Mouse (Mus musculus): ENCODE results near the gene Hsh2d. TPM values are rescaled to one million over a fixed set of nuclear protein-coding genes. Genes with fewer than 3 reads are reported as not detected.

Gene Hsh2d
- total RNA-seq (2021) = not detected
- long read RNA-seq, experiment 1 = 0 reads
- long read RNA-seq, experiment 2 = 0 reads

- DNase-seq = no peak
Measured at GRCm38 (mm10) chr8:72189417-72190214, at the start of gene Hsh2d. TSS of gene Hsh2d (plus strand) at chr8:72189638.

- DNase-seq = no peak
Measured at GRCm38 (mm10) chr8:72143256-72143824, 46.1 kb upstream of the Hsh2d start.

GRCm38 (mm10) chr8:72144345-72144975 is 45.0 kb upstream of the Hsh2d start:
- no peak for DNase-seq

GRCm38 (mm10) chr8:72145511-72145910 is 43.9 kb upstream of the Hsh2d start:
- DNase-seq = no peak

- no peak for DNase-seq
Measured at GRCm38 (mm10) chr8:72146056-72146455, 43.4 kb upstream of the Hsh2d start.

GRCm38 (mm10) chr8:72146556-72146955 is 42.9 kb upstream of the Hsh2d start:
- DNase-seq = no peak

GRCm38 (mm10) chr8:72147266-72147665 is 42.2 kb upstream of the Hsh2d start:
- DNase-seq = no peak

GRCm38 (mm10) chr8:72149056-72149455 is 40.4 kb upstream of the Hsh2d start:
- no peak for DNase-seq

- DNase-seq = no peak
Measured at GRCm38 (mm10) chr8:72151418-72152078, 37.9 kb upstream of the Hsh2d start.

GRCm38 (mm10) chr8:72153382-72153781 is 36.1 kb upstream of the Hsh2d start:
- DNase-seq = no peak

- no peak for DNase-seq
Measured at GRCm38 (mm10) chr8:72158096-72158495, 31.3 kb upstream of the Hsh2d start.

- DNase-seq = no peak
Measured at GRCm38 (mm10) chr8:72158726-72159125, 30.7 kb upstream of the Hsh2d start.

- no peak for DNase-seq
Measured at GRCm38 (mm10) chr8:72160007-72160406, 29.4 kb upstream of the Hsh2d start.

GRCm38 (mm10) chr8:72160707-72161697 is 28.4 kb upstream of the Hsh2d start, which contains the start of gene Rab8a:
TSS of gene Rab8a (plus strand) at chr8:72161200.
- peak; percentile 100 for DNase-seq

- no peak for DNase-seq
Measured at GRCm38 (mm10) chr8:72162821-72163220, 26.6 kb upstream of the Hsh2d start.

- DNase-seq = no peak
Measured at GRCm38 (mm10) chr8:72169098-72169668, 20.3 kb upstream of the Hsh2d start.

- DNase-seq = no peak
Measured at GRCm38 (mm10) chr8:72169681-72170249, 19.7 kb upstream of the Hsh2d start.

- peak; percentile 22 for DNase-seq
Measured at GRCm38 (mm10) chr8:72177346-72177925, 12.0 kb upstream of the Hsh2d start.

- no peak for DNase-seq
Measured at GRCm38 (mm10) chr8:72183554-72184202, 5.8 kb upstream of the Hsh2d start.
